Mouse (Mus musculus) lung, embryonic 16.5 days (tissue): ENCODE measurements around the gene Svip. TPM values are rescaled to one million over a fixed set of nuclear protein-coding genes. Genes with fewer than 3 reads are reported as not detected.

Source experiments
- ATAC-seq: fragments of 200-750 bp; cut with Nextera tagmentation; 2 replicates; pipeline ENCODE4 v1.8.0; 2017; ENCODE audit warnings: low read depth, mild to moderate bottlenecking, moderate library complexity
- H3K27ac ChIP-seq: fragments of 300-500 bp; sonication (generic); 2 replicates; pipeline ENCODE4 v1.5.1; 2014; ENCODE audit warnings: mild to moderate bottlenecking, control low read depth, low read length
- H3K27me3 ChIP-seq: fragments of 300-500 bp; sonication (generic); 2 replicates; pipeline ENCODE4 v1.6.1; 2014; ENCODE audit warnings: low read depth, low read length, mixed read lengths; ENCODE audit not compliant: control insufficient read depth, insufficient read depth
- H3K36me3 ChIP-seq: fragments of 300-500 bp; sonication (generic); 2 replicates; pipeline ENCODE4 v1.6.1; 2014; ENCODE audit warnings: low read length; ENCODE audit not compliant: control insufficient read depth, insufficient read depth
- H3K4me1 ChIP-seq: fragments of 300-500 bp; sonication (generic); replicated peaks from 2 replicates; pipeline ENCODE4 v1.6.1; 2014; ENCODE audit warnings: low read length, mixed read lengths; ENCODE audit not compliant: control insufficient read depth, insufficient read depth
- H3K4me2 ChIP-seq: fragments of 300-500 bp; sonication (generic); 2 replicates; pipeline ENCODE4 v1.6.1; 2014; ENCODE audit warnings: low read depth, low read length, control low read depth
- H3K4me3 ChIP-seq: fragments of 300-500 bp; sonication (generic); 2 replicates; pipeline ENCODE4 v1.5.1; 2014; ENCODE audit warnings: mild to moderate bottlenecking, low read length, control low read depth
- H3K9ac ChIP-seq: fragments of 300-500 bp; sonication (generic); 2 replicates; pipeline ENCODE4 v1.6.1; 2014; ENCODE audit warnings: low read length, control low read depth
- H3K9me3 ChIP-seq: fragments of 300-500 bp; sonication (generic); 2 replicates; pipeline ENCODE4 v1.6.1; 2016; ENCODE audit warnings: low read length; ENCODE audit not compliant: control insufficient read depth
- WGBS: fragments of 180-500 bp; shearing (Covaris S2); extraction: QIAGEN DNeasy Blood & Tissue Kit; methylation state at CpG from one replicate; pipeline ENCODE4 v1.1.7; 2014; 5-methylcytosine and 5-hydroxymethylcytosine counted together
- polyA plus RNA-seq: library from polyadenylated mRNA; unstranded; fragments of >200 nt; fragmentation: Nextera tagmentation; extraction: Ambion mirVana; gene quantifications from 2 replicates; pipeline ENCODE4 v1.2.1, GENCODE M21; 2015

The Svip gene
- polyA plus RNA-seq, 1 experiment from 2014 or later: 7.3 TPM

GRCm38 (mm10) chr7:51991020-51991419 is 14.8 kb downstream of the Svip start:
- H3K4me3 ChIP-seq: no peak overlapping the region
- no peaks in the 10 kb centered on the region for H3K36me3 ChIP-seq
- no peak overlapping the region for H3K27ac ChIP-seq
- no peaks in the 10 kb centered on the region for H3K4me1 ChIP-seq
- H3K9ac ChIP-seq: no peak overlapping the region
- H3K27me3 ChIP-seq: no peaks in the 10 kb centered on the region
- H3K9me3 ChIP-seq: no peaks in the 10 kb centered on the region
- no peak for ATAC-seq
- no peak overlapping the region for H3K4me2 ChIP-seq
- 65% methylated on average over 3 of the region's 3 CpGs for WGBS

- Histone ChIP-seq H3K27me3 (no peaks in the 10 kb centered on the region), H3K36me3 (no peaks in the 10 kb centered on the region), H3K9ac (no peak overlapping the region), H3K27ac (no peak overlapping the region), H3K4me3 (no peak overlapping the region), H3K9me3 (no peaks in the 10 kb centered on the region), H3K4me1 (no peaks in the 10 kb centered on the region), H3K4me2 (no peak overlapping the region)
- ATAC-seq: no peak
- WGBS: 54% methylated on average over 6 of the region's 6 CpGs
These were observed 18.9 kb downstream of the Svip start for GRCm38 (mm10) chr7:51986909-51987308.

- 61% methylated on average over 6 of the region's 6 CpGs for WGBS
- H3K9ac ChIP-seq: no peak overlapping the region
- no peaks in the 10 kb centered on the region for H3K4me1 ChIP-seq
- no peak overlapping the region for H3K27ac ChIP-seq
- ATAC-seq: no peak
- H3K4me2 ChIP-seq: no peak overlapping the region
- no peaks in the 10 kb centered on the region for H3K27me3 ChIP-seq
- H3K36me3 ChIP-seq: no peaks in the 10 kb centered on the region
- no peaks in the 10 kb centered on the region for H3K9me3 ChIP-seq
- H3K4me3 ChIP-seq: no peak overlapping the region
These were observed 20.1 kb downstream of the Svip start for GRCm38 (mm10) chr7:51985763-51986162.

GRCm38 (mm10) chr7:51982303-51982702 is 23.5 kb downstream of the Svip start:
- WGBS: 19% methylated on average over 1 of the region's 1 CpGs
- Histone ChIP-seq H3K36me3 (no peaks in the 10 kb centered on the region), H3K9me3 (no peaks in the 10 kb centered on the region), H3K4me1 (no peaks in the 10 kb centered on the region), H3K4me3 (no peak overlapping the region), H3K4me2 (no peak overlapping the region), H3K27me3 (no peaks in the 10 kb centered on the region), H3K27ac (no peak overlapping the region), H3K9ac (no peak overlapping the region)
- no peak for ATAC-seq

GRCm38 (mm10) chr7:51979271-51979670 is 26.5 kb downstream of the Svip start:
- Histone ChIP-seq H3K4me1 (no peaks in the 10 kb centered on the region), H3K27me3 (no peaks in the 10 kb centered on the region), H3K9me3 (no peaks in the 10 kb centered on the region), H3K36me3 (no peaks in the 10 kb centered on the region), H3K9ac (no peak overlapping the region), H3K4me3 (no peak overlapping the region), H3K4me2 (no peak overlapping the region), H3K27ac (no peak overlapping the region)
- 37% methylated on average over 5 of the region's 5 CpGs for WGBS
- no peak for ATAC-seq

DNA sequence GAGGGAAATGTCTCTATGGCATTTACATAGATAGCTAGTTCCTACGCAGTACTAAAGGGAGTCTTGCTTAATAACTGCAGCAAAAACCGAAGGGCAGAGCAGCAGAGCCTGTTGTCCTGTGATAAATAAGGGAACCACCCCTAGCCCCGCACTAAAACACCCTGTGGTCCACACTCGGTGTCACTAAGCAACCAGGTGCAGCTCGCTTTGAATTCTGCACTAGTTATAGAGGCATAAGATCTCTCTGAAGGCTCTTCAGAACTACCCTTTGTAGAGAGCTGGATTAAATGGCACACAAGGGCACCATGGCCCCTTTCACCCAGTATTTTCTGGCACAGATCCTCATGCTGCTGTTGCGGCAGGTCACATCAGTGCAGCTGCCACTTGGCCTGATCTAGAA is 30.6 kb downstream of the Svip start:
- Histone ChIP-seq H3K27ac (no peak overlapping the region), H3K4me2 (no peak overlapping the region), H3K4me3 (no peak overlapping the region), H3K4me1 (no peaks in the 10 kb centered on the region), H3K27me3 (no peaks in the 10 kb centered on the region), H3K36me3 (no peaks in the 10 kb centered on the region), H3K9me3 (no peaks in the 10 kb centered on the region), H3K9ac (no peak overlapping the region)
- ATAC-seq: no peak
- 68% methylated on average over 6 of the region's 6 CpGs for WGBS

DNA sequence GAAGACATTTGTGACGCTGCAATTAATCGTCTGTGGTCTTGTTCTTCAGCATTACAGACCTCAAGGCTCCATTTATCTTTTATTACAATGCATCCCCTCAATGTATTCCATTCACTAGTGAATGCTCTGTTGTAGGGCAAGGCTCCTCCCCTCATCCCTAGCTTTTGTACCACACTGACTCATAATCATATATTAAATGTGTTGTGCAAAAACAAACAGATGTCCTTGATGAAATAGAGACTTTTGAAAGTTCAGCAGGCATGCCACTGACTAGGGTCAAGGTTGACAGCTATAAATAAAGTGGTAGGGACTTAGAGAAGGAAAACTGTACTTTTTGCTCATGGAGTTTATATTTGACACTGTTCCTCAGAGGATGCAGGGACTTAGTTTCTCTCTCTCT is 32.3 kb downstream of the Svip start:
- Histone ChIP-seq H3K9me3 (no peaks in the 10 kb centered on the region), H3K4me2 (no peak overlapping the region), H3K27ac (no peak overlapping the region), H3K9ac (no peak overlapping the region), H3K27me3 (no peaks in the 10 kb centered on the region), H3K4me3 (no peak overlapping the region), H3K4me1 (no peaks in the 10 kb centered on the region), H3K36me3 (no peaks in the 10 kb centered on the region)
- WGBS: 78% methylated on average over 2 of the region's 2 CpGs
- no peak for ATAC-seq

DNA sequence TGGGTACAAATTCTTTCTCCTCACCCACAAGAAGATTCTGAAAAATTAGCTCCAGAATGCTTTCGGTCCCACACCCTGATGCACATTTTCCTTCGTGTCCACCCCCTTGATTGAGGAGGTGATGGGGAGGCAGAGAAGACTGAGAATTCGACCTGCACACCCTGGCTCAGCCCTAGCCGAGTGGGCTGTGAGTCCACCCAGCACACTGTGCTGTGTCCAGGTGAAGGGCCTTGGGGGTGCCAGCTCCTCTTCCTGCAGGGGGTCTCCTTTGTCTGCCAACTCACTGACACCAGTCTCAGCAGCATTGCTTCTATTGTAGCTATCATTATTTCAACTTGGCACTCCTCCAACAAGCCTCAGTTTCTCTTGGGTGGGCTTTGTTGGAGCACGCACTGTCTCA is 32.7 kb downstream of the Svip start:
- Histone ChIP-seq H3K36me3 (no peaks in the 10 kb centered on the region), H3K27me3 (no peaks in the 10 kb centered on the region), H3K9ac (no peak overlapping the region), H3K27ac (no peak overlapping the region), H3K4me1 (no peaks in the 10 kb centered on the region), H3K4me2 (no peak overlapping the region), H3K4me3 (no peak overlapping the region), H3K9me3 (no peaks in the 10 kb centered on the region)
- no peak for ATAC-seq
- WGBS: 69% methylated on average over 5 of the region's 5 CpGs

GRCm38 (mm10) chr7:51972252-51972855 is 33.5 kb downstream of the Svip start:
- ATAC-seq: no peak
- no peaks in the 10 kb centered on the region for H3K9me3 ChIP-seq
- H3K27ac ChIP-seq: no peak overlapping the region
- no peak overlapping the region for H3K4me3 ChIP-seq
- WGBS: 36% methylated on average over 6 of the region's 6 CpGs
- H3K4me2 ChIP-seq: no peak overlapping the region
- H3K27me3 ChIP-seq: no peaks in the 10 kb centered on the region
- H3K9ac ChIP-seq: no peak overlapping the region
- no peaks in the 10 kb centered on the region for H3K36me3 ChIP-seq
- H3K4me1 ChIP-seq: no peaks in the 10 kb centered on the region

DNA sequence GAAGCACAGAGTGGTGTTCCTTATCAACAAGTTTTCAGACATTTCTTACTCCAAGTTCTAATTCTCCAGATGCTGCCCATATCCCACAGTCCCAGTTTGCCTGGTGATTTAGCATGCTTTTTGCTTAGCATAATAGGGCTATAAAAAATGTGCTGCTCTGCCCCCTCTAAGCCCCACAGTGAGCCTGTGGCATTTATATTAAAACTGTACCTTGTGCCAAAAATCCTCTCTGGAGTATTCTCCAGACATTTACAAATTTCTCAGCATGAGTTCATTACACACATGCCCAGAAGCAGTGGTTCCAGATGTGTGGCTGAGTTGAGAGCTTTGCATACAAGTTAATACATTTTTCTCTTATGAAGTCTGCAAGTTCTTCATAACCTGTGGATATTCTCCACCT is 36.4 kb downstream of the Svip start:
- Histone ChIP-seq H3K36me3 (no peaks in the 10 kb centered on the region), H3K4me2 (no peak overlapping the region), H3K27ac (no peak overlapping the region), H3K9me3 (no peaks in the 10 kb centered on the region), H3K4me1 (no peaks in the 10 kb centered on the region), H3K9ac (no peak overlapping the region), H3K4me3 (no peak overlapping the region), H3K27me3 (no peaks in the 10 kb centered on the region)
- no peak for ATAC-seq
